Mouse (Mus musculus): ENCODE results near the gene Vmn1r55. TPM values are rescaled to one million over a fixed set of nuclear protein-coding genes. Genes with fewer than 3 reads are reported as not detected.

The Vmn1r55 gene
- total and polyA plus RNA-seq, 2 experiments from 2014 or later, result not detected

DNA sequence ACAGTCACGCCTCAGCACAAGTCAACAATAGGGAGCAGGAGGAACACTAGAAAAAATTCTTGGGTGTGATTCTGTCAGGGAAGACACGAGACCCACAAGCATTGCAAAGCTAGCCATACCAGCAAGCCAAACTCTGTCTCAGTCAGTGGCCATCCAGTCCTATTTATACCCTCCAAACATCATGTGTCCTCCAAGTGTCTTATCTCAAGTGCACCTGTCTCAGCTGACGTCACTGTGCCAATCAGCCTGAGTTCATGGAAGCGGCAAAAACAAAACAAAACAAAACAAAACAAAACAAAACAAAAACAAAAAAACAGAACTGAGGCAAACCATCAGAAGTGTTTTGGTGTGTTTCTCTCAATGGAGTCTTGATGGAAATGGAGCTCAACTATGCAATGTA is 41.2 kb downstream of the Vmn1r55 start:
- Histone ChIP-seq H3K4me1 (ENCODE audit: insufficient read depth, low read length) (no peaks in the 10 kb centered on the region), H3K27ac (no peak overlapping the region), H3K36me3 (ENCODE audit: insufficient read depth, low read length) (no peaks in the 10 kb centered on the region), H3K27me3 (ENCODE audit: insufficient read depth, low read length) (no peaks in the 10 kb centered on the region), H3K4me2 (ENCODE audit: low read depth, low read length) (no peak overlapping the region), H3K9me3 (ENCODE audit: low read length) (no peaks in the 10 kb centered on the region), H3K9ac (replicated peaks; ENCODE audit: low read length) (no peak overlapping the region), H3K4me3 (ENCODE audit: low read length) (no peak overlapping the region)
- TF ChIP-seq CTCF (IDR thresholded peaks at IDR 0.05; ENCODE audit: low read depth), result no peak
- DNase-seq (ENCODE audit: low spot score) (no peak), ATAC-seq (no peak)
- WGBS, result 78% methylated on average over 4 of the region's 4 CpGs

DNA sequence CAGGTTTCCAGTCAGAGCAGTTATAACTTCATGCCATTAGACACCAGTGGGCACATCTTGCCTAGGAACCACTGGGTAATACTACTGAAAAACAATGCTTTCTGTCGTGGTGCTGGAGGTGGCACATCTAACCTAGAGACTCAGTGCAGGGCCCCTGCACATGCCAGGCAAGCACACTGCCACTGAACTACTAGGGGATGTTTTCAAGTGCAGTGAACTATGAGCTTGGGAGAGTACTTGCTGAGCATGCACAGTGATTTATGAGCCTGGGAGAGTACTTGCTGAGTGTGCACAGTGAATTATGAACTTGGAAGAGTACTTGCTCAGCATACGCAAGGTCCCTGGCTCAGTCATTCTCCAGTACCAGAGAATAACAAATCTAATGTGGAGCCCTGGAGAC is 46.9 kb downstream of the Vmn1r55 start:
- Histone ChIP-seq H3K9me3 (ENCODE audit: low read length) (no peaks in the 10 kb centered on the region), H3K4me3 (ENCODE audit: low read length) (no peak overlapping the region), H3K27me3 (ENCODE audit: insufficient read depth, low read length) (no peaks in the 10 kb centered on the region), H3K4me1 (ENCODE audit: insufficient read depth, low read length) (no peaks in the 10 kb centered on the region), H3K27ac (no peak overlapping the region), H3K4me2 (ENCODE audit: low read depth, low read length) (no peak overlapping the region), H3K36me3 (ENCODE audit: insufficient read depth, low read length) (peaks cover 9% of the 10 kb centered on the region; the same call in 1 of the 2 replicates), H3K9ac (replicated peaks; ENCODE audit: low read length) (no peak overlapping the region)
- WGBS, result 88% methylated on average over 2 of the region's 2 CpGs
- DNase-seq (ENCODE audit: low spot score), result no peak
- no peak for TF ChIP-seq CTCF (IDR thresholded peaks at IDR 0.05; ENCODE audit: low read depth)
- ATAC-seq, result no peak

DNA sequence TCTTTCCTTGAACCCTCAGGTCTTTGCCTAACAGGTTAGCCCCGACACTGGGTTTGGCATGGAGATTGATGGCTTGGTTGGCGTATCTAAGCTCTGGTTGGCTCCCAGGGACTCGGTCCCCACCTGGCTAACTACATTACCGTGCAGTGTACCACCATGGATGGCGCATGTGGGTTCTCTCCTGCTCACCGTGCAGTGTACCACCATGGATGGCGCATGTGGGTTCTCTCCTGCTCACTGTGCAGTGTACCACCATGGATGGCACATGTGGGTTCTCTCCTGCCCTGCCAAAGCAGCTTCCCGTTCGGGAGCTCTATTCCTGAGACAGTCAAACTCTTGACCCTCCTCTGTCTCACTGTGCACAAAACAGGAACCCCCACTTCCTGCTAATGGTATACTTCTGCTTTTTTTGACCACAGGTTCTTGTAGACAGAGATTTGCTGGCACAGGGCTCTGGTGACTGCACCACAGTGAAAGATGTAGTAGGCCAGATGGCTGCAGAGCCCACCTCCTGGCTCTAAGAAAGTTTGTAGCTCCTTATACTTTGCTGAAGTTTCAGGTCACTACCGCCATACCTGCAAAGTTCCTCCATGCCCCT is 48.3 kb downstream of the Vmn1r55 start:
- DNase-seq (ENCODE audit: low spot score), result no peak
- peak; percentile 48 for ATAC-seq
- TF ChIP-seq CTCF (IDR thresholded peaks at IDR 0.05; ENCODE audit: low read depth), result no peak

DNA sequence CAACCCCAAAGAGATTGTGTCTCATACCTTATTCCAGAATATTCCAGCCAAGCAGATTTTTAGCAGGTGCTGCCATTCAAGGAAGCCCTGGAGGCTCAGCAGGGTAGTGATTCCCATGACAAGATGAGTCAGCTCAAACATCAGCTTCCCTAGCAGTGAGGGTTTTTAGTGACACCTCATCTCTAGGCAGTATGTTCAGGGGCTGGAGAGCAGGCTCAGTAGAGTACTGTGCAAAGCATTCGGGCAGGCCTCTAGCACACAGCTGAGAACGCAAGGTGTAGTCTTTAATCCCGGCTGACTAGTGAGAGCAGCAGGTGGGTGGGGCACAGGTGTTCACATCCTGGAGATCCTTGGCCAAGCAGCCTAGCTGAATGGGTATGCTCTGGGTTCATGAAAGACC is 49.7 kb downstream of the Vmn1r55 start:
- no peak for ATAC-seq
- no peak for TF ChIP-seq CTCF (IDR thresholded peaks at IDR 0.05; ENCODE audit: low read depth)
- peaks cover 28% of the 10 kb centered on the region for H3K36me3 ChIP-seq (ENCODE audit: insufficient read depth, low read length)

More for the DNA sequence above, 48.3 kb downstream of the Vmn1r55 start:
- H3K27ac ChIP-seq, result no peak overlapping the region
- H3K36me3 ChIP-seq (ENCODE audit: insufficient read depth, low read length), result peaks cover 14% of the 10 kb centered on the region; the same call in 1 of the 2 replicates
- WGBS, result 91% methylated on average over 10 of the region's 10 CpGs
- H3K9ac ChIP-seq (replicated peaks; ENCODE audit: low read length), result no peak overlapping the region
- H3K27me3 ChIP-seq (ENCODE audit: insufficient read depth, low read length), result no peaks in the 10 kb centered on the region
- no peaks in the 10 kb centered on the region for H3K4me1 ChIP-seq (ENCODE audit: insufficient read depth, low read length)
- no peak overlapping the region for H3K4me2 ChIP-seq (ENCODE audit: low read depth, low read length)
- no peaks in the 10 kb centered on the region for H3K9me3 ChIP-seq (ENCODE audit: low read length)
- H3K4me3 ChIP-seq (ENCODE audit: low read length), result no peak overlapping the region

DNA sequence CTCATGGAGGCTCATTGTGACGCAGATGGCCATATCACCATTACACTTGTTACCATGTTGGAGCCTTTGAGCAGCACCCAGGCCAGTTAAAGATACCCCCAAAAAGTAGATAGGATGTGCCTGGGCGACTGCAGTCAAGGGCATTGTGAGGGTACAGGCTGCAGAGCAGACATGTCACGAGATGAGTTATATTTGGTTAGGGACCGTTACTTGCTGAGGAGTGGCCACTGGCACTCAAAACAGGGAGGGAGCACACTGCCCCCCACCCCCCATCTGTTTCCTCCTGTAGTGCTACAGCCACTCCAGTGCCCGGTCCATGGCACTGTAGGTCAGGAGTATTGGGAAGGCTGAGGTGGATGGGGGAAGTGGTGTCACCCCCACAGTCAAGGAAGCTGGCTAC is 50.7 kb downstream of the Vmn1r55 start:
- ATAC-seq, result no peak
- no peaks in the 10 kb centered on the region for H3K27me3 ChIP-seq (ENCODE audit: insufficient read depth, low read length)
- no peak overlapping the region for H3K4me2 ChIP-seq (ENCODE audit: low read depth, low read length)
- no peak overlapping the region for H3K4me3 ChIP-seq (ENCODE audit: low read length)
- H3K9ac ChIP-seq (replicated peaks; ENCODE audit: low read length), result no peak overlapping the region
- 91% methylated on average over 5 of the region's 5 CpGs for WGBS
- H3K9me3 ChIP-seq (ENCODE audit: low read length), result no peaks in the 10 kb centered on the region
- H3K4me1 ChIP-seq (ENCODE audit: insufficient read depth, low read length), result no peaks in the 10 kb centered on the region
- peaks cover 28% of the 10 kb centered on the region for H3K36me3 ChIP-seq (ENCODE audit: insufficient read depth, low read length)
- no peak for TF ChIP-seq CTCF (IDR thresholded peaks at IDR 0.05; ENCODE audit: low read depth)
- no peak overlapping the region for H3K27ac ChIP-seq
- DNase-seq (ENCODE audit: low spot score), result no peak

More for the DNA sequence above, 49.7 kb downstream of the Vmn1r55 start:
- Histone ChIP-seq H3K4me1 (ENCODE audit: insufficient read depth, low read length) (no peaks in the 10 kb centered on the region), H3K4me2 (ENCODE audit: low read depth, low read length) (no peak overlapping the region), H3K9ac (replicated peaks; ENCODE audit: low read length) (no peak overlapping the region), H3K27ac (no peak overlapping the region), H3K9me3 (ENCODE audit: low read length) (no peaks in the 10 kb centered on the region), H3K27me3 (ENCODE audit: insufficient read depth, low read length) (no peaks in the 10 kb centered on the region), H3K4me3 (ENCODE audit: low read length) (no peak overlapping the region)
- DNase-seq (ENCODE audit: low spot score), result peak; percentile 5
- WGBS, result 91% methylated on average over 3 of the region's 3 CpGs

DNA sequence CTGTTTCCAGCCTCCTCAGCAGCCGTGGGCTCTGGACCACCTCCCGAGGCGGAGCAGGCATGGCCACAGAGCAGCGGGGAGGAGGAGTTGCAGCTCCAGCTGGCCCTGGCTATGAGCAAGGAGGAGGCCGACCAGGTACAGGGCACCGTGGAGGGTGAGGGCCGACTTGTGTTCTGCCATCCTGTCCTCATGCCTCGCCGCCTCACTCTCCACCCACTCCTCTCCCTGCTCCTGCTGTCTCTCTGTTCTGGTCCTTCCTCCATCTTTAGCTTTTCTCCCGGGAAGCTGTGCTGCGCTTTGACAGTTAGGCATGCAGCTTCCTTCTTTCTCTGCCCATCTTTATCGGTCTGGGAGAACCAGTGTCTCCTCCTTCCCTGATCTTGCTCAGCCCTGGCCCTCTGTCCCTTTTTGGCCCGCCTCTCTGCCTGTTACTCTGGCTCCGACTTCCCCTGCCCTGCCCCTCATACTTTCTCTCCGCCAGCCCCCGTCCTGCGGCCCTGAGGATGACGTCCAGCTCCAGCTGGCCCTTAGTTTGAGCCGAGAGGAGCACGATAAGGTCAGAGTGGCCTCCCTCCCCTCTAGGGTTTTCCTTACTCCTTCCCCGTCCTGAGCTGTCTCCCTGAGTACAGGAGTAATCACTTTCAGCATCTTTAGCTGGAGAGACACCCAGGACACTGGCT is 56.5 kb downstream of the Vmn1r55 start:
- no peak overlapping the region for H3K4me2 ChIP-seq (ENCODE audit: low read depth, low read length)
- no peak overlapping the region for H3K9ac ChIP-seq (replicated peaks; ENCODE audit: low read length)
- 86% methylated on average over 19 of the region's 21 CpGs for WGBS
- no peaks in the 10 kb centered on the region for H3K4me1 ChIP-seq (ENCODE audit: insufficient read depth, low read length)
- peaks cover 39% of the 10 kb centered on the region for H3K36me3 ChIP-seq (ENCODE audit: insufficient read depth, low read length)
- H3K27me3 ChIP-seq (ENCODE audit: insufficient read depth, low read length), result no peaks in the 10 kb centered on the region
- no peak for ATAC-seq
- H3K4me3 ChIP-seq (ENCODE audit: low read length), result no peak overlapping the region
- H3K9me3 ChIP-seq (ENCODE audit: low read length), result no peaks in the 10 kb centered on the region
- no peak for TF ChIP-seq CTCF (IDR thresholded peaks at IDR 0.05; ENCODE audit: low read depth)
- no peak overlapping the region for H3K27ac ChIP-seq
- no peak for DNase-seq (ENCODE audit: low spot score)

DNA sequence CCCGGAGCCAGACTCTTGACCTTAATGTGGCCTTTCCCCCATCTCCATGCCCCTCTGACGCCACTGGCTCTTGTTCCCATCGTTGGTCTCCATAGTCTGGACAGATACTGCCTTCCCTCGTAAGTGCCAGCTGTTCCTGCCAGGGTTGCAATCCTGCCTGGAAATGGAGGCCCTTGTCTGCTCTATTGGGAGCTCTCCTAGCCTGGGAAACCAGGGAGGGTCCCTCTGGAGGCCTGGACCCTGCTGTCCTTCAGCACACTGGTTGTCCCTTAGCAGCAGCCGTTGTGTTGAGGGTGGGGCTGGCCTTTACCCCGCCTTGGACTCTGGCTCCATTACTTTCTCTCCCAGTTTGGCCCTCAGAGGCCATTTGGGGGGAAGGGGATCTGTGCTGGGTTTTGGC is 57.1 kb downstream of the Vmn1r55 start:
- WGBS, result 89% methylated on average over 6 of the region's 6 CpGs
- peaks cover 33% of the 10 kb centered on the region for H3K36me3 ChIP-seq (ENCODE audit: insufficient read depth, low read length)
- ATAC-seq, result no peak

More for the DNA sequence above, 57.1 kb downstream of the Vmn1r55 start:
- Histone ChIP-seq H3K4me1 (ENCODE audit: insufficient read depth, low read length) (no peaks in the 10 kb centered on the region), H3K4me3 (ENCODE audit: low read length) (no peak overlapping the region), H3K9me3 (ENCODE audit: low read length) (no peaks in the 10 kb centered on the region), H3K9ac (replicated peaks; ENCODE audit: low read length) (no peak overlapping the region), H3K4me2 (ENCODE audit: low read depth, low read length) (no peak overlapping the region), H3K27me3 (ENCODE audit: insufficient read depth, low read length) (no peaks in the 10 kb centered on the region), H3K27ac (no peak overlapping the region)
- no peak for TF ChIP-seq CTCF (IDR thresholded peaks at IDR 0.05; ENCODE audit: low read depth)
- DNase-seq (ENCODE audit: low spot score), result no peak
